Mouse (Mus musculus) megakaryocyte, embryonic 14.5 days (primary cell): Measurements from ENCODE around the gene Shank2. TPM values are rescaled to one million over a fixed set of nuclear protein-coding genes. Genes with fewer than 3 reads are reported as not detected.
A peak's percentile ranks its signal among the peaks of the same experiment; 100 is the strongest.

Experiments
- H3K27me3 ChIP-seq: replicated peaks from 2 replicates; pipeline ENCODE3; 2012; ENCODE audit warnings: inconsistent platforms
- H3K36me3 ChIP-seq: replicated peaks from 2 replicates; pipeline ENCODE3; 2012; ENCODE audit warnings: low read length, inconsistent platforms, mixed read lengths
- H3K4me1 ChIP-seq: 2 replicates; pipeline ENCODE4 v1.6.1; 2012; ENCODE audit warnings: inconsistent platforms
- H3K4me3 ChIP-seq: replicated peaks from 2 replicates; pipeline ENCODE3; 2012; ENCODE audit warnings: moderate library complexity, mild to moderate bottlenecking, inconsistent platforms
- H3K9me3 ChIP-seq: 2 replicates; pipeline ENCODE4 v1.6.1; 2012; ENCODE audit warnings: inconsistent platforms
- FLI1 ChIP-seq: IDR thresholded peaks from 2 replicates; pipeline ENCODE4 v1.6.1; 2012; ENCODE audit warnings: low read length, inconsistent platforms, mixed read lengths
- GATA1 ChIP-seq: IDR thresholded peaks from 3 replicates; pipeline ENCODE4 v1.6.1; 2012; ENCODE audit warnings: mixed read lengths, low read length, inconsistent platforms, borderline replicate concordance
- polyA plus RNA-seq: library from polyadenylated mRNA; stranded (reverse); fragments of >175 nt; gene quantifications from 2 replicates; pipeline ENCODE4 v1.2.3, GENCODE M21; 2012; ENCODE audit warnings: low replicate concordance; ENCODE audit not compliant: insufficient read depth

Shank2 gene
- polyA plus RNA-seq, 1 experiment: 0.02 TPM

DNA sequence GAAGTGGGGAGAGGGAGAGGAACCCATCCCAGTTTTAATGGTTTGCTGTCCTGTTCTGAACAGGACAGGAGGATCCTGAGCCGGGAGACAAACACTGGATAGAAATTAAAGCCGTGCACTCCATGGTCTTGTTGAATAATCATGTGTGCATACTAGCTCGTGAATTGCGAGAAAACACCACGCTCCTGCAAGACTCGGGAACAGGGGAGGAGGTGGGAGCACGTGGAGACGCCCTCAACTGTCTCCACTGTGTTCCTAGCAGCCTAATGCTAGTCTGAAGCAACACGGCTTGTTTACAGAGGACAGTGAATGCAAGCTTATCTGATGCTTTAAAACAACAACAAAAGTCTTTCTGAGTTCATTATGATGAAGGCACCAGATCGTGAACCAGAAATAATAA lies 379.9 kb downstream of the Shank2 start:
- no peaks in the 10 kb centered on the region for H3K36me3 ChIP-seq

DNA sequence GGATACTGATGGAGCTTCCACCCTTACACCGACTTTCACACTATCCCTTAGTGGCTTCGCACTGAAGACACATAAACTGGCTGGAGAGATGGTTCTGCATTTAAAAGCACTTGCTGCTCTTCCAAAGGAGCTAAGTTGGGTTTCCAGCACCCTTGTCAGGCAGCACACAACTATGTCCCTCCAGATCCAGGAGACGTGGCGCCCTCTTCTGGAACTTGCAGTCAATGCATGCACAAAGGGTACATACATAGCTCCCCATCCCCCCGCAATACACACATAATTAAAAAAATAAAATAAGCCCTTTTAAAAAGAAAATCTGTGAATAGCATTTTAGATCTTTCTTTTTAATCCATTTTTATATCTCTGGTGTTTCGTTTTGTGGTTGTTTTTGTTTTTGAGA lies 385.8 kb downstream of the Shank2 start:
- Histone ChIP-seq H3K4me1 (peaks cover 14% of the 10 kb centered on the region), H3K4me3 (no peak overlapping the region), H3K27me3 (peaks cover 46% of the 10 kb centered on the region), H3K9me3 (peaks cover 14% of the 10 kb centered on the region), H3K36me3 (no peaks in the 10 kb centered on the region)
- TF ChIP-seq GATA1: no peak
- no peak for TF ChIP-seq FLI1

More for the DNA sequence above, 379.9 kb downstream of the Shank2 start:
- Histone ChIP-seq H3K4me3 (no peak overlapping the region), H3K4me1 (peaks cover 5% of the 10 kb centered on the region), H3K27me3 (peaks cover 56% of the 10 kb centered on the region), H3K9me3 (no peaks in the 10 kb centered on the region)
- no peak for TF ChIP-seq GATA1

GRCm38 (mm10) chr7:144389704-144390103 lies 388.0 kb downstream of the Shank2 start:
- Histone ChIP-seq H3K4me3 (no peak overlapping the region), H3K9me3 (peaks cover 17% of the 10 kb centered on the region), H3K4me1 (peaks cover 15% of the 10 kb centered on the region), H3K27me3 (peaks cover 55% of the 10 kb centered on the region), H3K36me3 (no peaks in the 10 kb centered on the region)
- TF ChIP-seq GATA1: no peak
- TF ChIP-seq FLI1: no peak

DNA sequence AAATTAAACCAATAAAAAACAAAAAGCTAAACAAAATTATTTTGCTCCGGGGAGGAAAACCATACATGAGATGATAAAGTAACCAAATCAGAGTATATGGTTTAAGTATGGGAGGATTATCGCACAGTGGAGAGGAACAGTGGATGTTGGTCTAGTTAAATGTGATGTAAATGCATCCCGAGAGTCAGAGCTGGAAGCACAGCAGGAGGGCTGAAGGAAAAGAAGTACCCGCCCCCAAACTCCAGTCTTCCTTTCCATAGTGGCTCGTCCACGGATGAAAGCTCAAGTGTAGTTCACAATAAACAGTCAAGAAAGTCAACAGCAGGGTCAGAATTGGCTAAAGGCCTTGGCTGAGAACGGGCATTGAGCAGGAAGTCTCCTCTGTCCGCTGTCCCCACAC lies 388.9 kb downstream of the Shank2 start:
- peaks cover 17% of the 10 kb centered on the region for H3K9me3 ChIP-seq
- peaks cover 15% of the 10 kb centered on the region for H3K4me1 ChIP-seq
- H3K27me3 ChIP-seq: peaks cover 56% of the 10 kb centered on the region
- TF ChIP-seq FLI1 (no peak), GATA1 (no peak)
- H3K36me3 ChIP-seq: no peaks in the 10 kb centered on the region
- H3K4me3 ChIP-seq: no peak overlapping the region

DNA sequence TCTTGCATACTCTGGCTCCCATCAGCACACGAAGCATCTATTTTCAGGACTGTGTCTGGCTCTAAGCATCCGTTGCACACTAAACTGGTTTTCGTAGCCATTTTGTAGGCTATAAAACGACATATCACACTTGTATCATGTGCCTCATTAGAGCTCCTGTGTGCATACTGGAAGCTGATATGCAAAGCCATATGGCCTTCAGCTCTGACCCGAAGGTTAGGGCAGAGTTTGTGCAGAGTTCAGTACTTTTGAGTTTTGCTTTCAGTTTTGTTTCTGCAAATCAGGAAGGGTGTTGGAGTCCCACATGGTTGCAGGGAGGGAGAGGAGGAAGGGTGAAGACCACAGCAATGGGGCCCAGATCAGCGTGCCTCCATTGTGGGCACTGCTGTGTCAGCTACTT lies 390.0 kb downstream of the Shank2 start:
- Histone ChIP-seq H3K36me3 (no peaks in the 10 kb centered on the region), H3K27me3 (peaks cover 59% of the 10 kb centered on the region), H3K4me3 (peak overlapping the region; percentile 79), H3K9me3 (peaks cover 17% of the 10 kb centered on the region), H3K4me1 (peaks cover 15% of the 10 kb centered on the region)
- TF ChIP-seq GATA1: no peak

DNA sequence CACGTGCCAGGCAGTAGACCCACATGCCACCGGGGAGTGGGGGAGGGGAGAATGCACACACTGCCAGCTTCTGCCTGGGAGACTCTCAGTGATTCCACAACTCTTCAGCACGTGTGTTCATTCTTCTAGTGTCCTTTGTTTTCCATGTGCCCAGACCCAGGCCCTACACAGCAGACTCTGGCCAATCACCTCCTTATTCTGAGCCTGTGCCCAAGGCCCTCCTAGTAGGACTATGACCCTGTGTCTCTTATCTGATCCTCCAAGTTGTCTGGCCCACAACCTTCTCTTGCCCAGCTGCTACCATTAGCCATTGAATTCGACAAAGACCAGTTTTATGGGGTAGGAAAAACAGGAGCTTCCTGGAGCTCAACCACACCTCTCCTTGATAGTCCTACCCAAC lies 400.8 kb downstream of the Shank2 start:
- no peak overlapping the region for H3K4me3 ChIP-seq
- no peaks in the 10 kb centered on the region for H3K36me3 ChIP-seq
- TF ChIP-seq GATA1 (no peak), FLI1 (no peak)
- H3K9me3 ChIP-seq: no peaks in the 10 kb centered on the region
- H3K4me1 ChIP-seq: peaks cover 21% of the 10 kb centered on the region
- H3K27me3 ChIP-seq: peaks cover 86% of the 10 kb centered on the region

DNA sequence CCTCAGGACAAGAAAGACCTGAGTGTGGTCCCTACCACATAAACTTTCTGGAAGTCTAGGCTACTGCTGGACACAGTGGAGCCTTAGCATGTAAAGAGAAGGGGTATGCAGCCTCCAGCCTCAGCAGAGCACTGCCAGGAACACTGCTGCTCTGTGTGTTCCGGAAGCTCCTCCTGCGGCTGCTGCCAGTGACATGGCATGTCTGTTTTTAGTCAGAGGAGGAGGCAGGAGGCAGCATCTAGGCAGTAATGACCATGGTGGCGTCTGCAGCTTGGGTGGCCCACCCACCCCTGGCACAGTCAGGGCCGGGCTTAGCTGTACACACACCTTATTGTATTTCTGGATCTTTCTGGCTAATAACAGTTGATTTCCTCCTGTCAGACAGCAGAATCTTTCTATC lies 405.9 kb downstream of the Shank2 start:
- Histone ChIP-seq H3K36me3 (no peaks in the 10 kb centered on the region), H3K4me1 (peaks cover 33% of the 10 kb centered on the region), H3K9me3 (no peaks in the 10 kb centered on the region), H3K4me3 (peak overlapping the region; percentile 64), H3K27me3 (peaks cover 93% of the 10 kb centered on the region)
- TF ChIP-seq FLI1 (no peak), GATA1 (no peak)

DNA sequence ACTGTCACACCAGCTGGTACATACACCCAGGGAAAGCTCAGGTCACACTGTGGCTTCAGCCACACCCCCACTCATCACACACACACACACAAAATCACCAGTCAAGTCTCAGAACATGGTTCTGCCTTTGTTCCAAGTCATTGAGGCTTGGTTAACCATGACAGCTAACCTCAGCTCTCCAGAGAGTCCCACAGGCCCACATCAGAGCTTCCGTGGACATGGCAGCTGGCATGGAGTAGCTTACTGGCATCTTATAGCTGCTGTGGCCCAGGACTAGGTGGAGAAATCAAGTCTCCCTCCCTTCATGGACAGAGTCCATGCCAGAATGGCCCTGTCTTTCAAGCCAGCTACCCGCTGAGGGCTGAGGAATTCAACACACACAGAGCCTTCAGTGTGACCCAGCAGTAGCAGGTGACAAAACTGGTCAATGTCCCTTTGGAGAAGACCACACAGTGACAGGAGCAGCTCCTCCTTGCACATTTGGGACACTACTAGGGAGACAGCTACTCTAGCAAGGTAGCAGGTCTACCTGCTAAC lies 406.8 kb downstream of the Shank2 start:
- TF ChIP-seq FLI1 (no peak), GATA1 (no peak)
- H3K4me3 ChIP-seq: no peak overlapping the region
- H3K36me3 ChIP-seq: no peaks in the 10 kb centered on the region
- peaks cover 92% of the 10 kb centered on the region for H3K27me3 ChIP-seq
- peaks cover 33% of the 10 kb centered on the region for H3K4me1 ChIP-seq
- H3K9me3 ChIP-seq: no peaks in the 10 kb centered on the region

DNA sequence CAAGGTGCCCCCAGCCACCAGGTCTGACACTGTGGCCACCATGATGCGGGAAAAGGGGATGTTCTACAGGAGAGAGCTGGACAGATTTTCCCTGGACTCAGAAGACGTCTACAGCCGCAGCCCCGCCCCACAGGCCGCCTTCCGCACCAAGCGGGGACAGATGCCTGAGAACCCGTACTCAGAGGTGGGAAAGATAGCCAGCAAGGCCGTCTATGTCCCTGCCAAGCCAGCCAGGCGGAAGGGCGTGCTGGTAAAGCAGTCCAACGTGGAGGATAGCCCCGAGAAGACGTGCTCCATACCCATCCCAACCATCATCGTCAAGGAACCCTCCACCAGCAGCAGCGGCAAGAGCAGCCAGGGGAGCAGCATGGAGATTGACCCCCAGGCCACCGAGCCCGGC lies 408.0 kb downstream of the Shank2 start:
- TF ChIP-seq FLI1 (no peak), GATA1 (no peak)
- H3K4me1 ChIP-seq: peaks cover 33% of the 10 kb centered on the region
- H3K9me3 ChIP-seq: no peaks in the 10 kb centered on the region
- no peaks in the 10 kb centered on the region for H3K36me3 ChIP-seq
- H3K4me3 ChIP-seq: no peak overlapping the region
- H3K27me3 ChIP-seq: peaks cover 95% of the 10 kb centered on the region

GRCm38 (mm10) chr7:144411967-144412906 lies 410.5 kb downstream of the Shank2 start:
- peaks cover 96% of the 10 kb centered on the region for H3K27me3 ChIP-seq
- TF ChIP-seq GATA1: no peak
- no peak for TF ChIP-seq FLI1
- no peaks in the 10 kb centered on the region for H3K36me3 ChIP-seq
- peaks cover 31% of the 10 kb centered on the region for H3K4me1 ChIP-seq
- H3K4me3 ChIP-seq: no peak overlapping the region
- H3K9me3 ChIP-seq: no peaks in the 10 kb centered on the region
